Mouse (Mus musculus) granulocyte monocyte progenitor cell, adult 5-6 weeks (primary cell): ENCODE measurements around the gene Il5. TPM values are rescaled to one million over a fixed set of nuclear protein-coding genes. Genes with fewer than 3 reads are reported as not detected.
A peak's percentile ranks its signal among the peaks of the same experiment; 100 is the strongest.

Experiments used
- ATAC-seq: replicated peaks from 2 replicates; pipeline ENCODE4 v1.8.0; 2016; ENCODE audit warnings: mild to moderate bottlenecking, moderate TSS enrichment, inconsistent platforms; ENCODE audit not compliant: poor library complexity, severe bottlenecking
- total RNA-seq, 2 experiments: library from RNA; stranded (forward) in 1 of 2; stranded (reverse) in 1 of 2; fragments of 200-712, 200-1000 nt in 1 of 2; fragments of >200 nt in 1 of 2; fragmentation: Nextera tagmentation in 1 of 2; gene quantifications; 2 replicates each; pipeline ENCODE4 v1.2.3; 2014 to 2017

Il5 gene
- total RNA-seq (2014; fragmentation: Nextera tagmentation), result not detected in 2 replicates
- not detected in 2 replicates for total RNA-seq (2017)

- ATAC-seq, result no peak
Measured at GRCm38 (mm10) chr11:53720715-53721114, at the start of gene Il5. Gene Il5 (plus strand): TSS chr11:53720794.

GRCm38 (mm10) chr11:53671414-53671813 lies 49.2 kb upstream of the Il5 start:
- ATAC-seq, result no peak

DNA sequence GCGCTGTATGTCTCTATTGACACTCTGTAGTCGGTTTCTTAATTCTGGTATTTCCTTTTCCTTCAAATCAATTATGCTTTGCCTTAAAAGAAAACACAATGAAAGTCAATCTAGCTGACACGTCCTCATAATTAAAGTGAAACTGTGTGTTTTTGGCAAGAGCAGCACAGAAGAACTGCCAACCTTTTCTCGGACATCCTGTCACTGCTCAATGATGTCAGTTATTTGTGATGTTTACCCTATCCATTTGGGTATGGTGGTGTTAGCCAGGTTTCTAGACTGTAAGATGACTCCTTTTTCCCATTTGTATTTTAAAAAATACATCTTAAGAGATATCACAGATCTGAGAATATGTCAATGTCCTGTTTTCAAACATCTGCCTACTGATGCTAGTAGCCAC lies 40.5 kb upstream of the Il5 start:
- ATAC-seq, result no peak

GRCm38 (mm10) chr11:53681686-53682085 lies 38.9 kb upstream of the Il5 start:
- no peak for ATAC-seq

GRCm38 (mm10) chr11:53682170-53682569 lies 38.4 kb upstream of the Il5 start:
- ATAC-seq, result no peak

DNA sequence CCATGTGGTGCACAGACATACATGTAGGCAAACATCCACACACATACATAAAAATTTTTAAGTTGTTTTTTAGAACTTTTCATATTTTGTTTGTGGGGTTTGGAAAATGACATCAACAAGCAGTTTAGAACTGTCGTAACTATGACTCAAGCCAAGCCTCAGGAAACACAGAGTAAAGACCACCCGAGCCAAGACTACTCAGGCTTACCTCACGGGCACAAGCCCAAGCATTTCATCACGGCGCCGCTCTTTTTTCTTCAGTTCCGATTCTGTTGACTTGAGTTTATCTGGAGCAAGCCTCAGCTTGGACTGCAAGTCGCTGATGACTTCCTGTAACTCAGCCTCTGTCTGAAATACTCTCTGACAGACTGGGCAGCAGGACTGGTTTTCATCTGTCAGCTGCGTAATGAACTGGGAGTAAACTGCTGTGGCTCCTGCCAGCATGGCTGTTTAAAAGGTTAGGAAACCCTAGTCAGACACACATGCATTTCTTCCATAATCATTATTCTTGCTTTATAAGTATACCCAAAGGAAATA lies 37.5 kb upstream of the Il5 start:
- no peak for ATAC-seq

GRCm38 (mm10) chr11:53691979-53692378 lies 28.6 kb upstream of the Il5 start:
- ATAC-seq, result no peak

DNA sequence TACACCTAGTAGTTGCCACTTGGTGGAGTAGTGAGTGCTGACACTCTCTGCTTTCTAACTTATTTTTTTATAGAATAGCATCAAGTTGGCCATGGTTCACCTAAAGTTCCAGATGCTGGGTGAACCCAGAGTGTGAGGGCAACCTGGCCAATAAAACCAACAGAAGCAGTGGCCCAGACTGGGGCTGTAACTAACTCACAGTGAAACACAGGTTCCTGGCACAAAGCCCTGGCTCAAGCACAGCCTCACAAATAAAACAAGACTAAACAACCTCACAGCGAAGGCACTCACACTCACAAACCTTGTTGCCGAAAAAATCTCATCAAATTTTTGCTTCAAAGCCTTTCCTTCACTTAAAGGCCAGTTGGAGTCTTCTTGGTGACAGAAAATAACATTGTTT lies 22.1 kb upstream of the Il5 start:
- no peak for ATAC-seq

DNA sequence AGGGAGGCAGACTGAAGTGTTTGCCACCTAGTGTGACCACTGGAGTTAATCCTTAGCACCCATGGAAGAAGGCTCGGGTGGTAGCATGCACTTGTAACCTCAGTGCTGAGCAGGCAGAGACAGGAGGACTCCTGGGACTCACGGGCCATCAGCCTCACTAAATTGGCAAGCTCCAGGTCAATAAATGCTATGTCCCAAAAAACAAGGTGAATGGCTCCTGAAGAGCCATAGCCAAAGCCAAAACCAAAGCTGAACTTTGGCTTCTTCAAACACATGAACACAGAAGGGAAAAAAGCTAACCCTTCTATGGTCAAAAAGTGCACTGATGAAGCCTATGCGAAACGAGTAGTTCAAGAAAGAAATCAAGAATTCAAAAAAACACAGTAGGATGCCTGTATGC lies 21.2 kb upstream of the Il5 start:
- no peak for ATAC-seq

DNA sequence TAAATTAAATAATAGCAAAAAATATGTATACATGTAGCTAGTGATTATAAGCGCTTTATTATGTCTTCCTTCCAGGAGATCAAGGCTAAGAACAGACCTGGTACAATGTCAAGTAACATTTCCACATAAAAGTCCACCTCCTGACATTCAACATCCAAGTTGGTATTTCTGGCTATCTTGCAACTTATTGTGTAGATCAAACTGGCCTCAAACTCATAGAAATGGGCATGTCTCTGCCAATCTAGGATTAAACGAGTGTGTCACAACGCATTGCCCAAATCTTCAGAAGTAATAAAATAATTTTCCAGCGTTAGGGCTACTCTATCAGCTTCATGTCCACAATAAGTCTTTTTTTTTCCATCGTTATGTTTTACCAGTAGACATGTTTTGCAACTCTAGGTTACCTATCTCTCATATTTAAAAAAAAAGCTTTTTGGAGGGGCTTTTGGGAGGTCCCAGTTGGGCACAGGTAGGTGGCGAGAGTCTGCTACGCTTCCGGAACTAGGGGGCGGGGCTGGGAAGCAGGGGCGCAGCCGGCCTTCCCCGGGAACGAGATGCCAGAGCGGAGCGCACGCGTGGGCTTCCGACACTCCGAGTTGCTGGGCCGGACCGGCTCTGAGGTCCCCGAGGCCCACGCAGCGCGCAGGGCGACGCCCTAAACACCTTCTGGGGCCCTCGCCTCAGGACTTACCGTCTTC lies 14.2 kb upstream of the Il5 start:
- peak; percentile 60 for ATAC-seq

GRCm38 (mm10) chr11:53706934-53707717 lies 13.5 kb upstream of the Il5 start, which contains the start of gene Rad50:
Gene Rad50 (minus strand): TSS chr11:53707319.
- ATAC-seq, result peak; percentile 97

GRCm38 (mm10) chr11:53707718-53708009 lies 12.9 kb upstream of the Il5 start:
- no peak for ATAC-seq

- ATAC-seq, result no peak
Measured at GRCm38 (mm10) chr11:53719701-53720100, 893 bp upstream of the Il5 start.

- no peak for ATAC-seq
Measured at GRCm38 (mm10) chr11:53731457-53731856, 10.9 kb downstream of the Il5 start.

GRCm38 (mm10) chr11:53732244-53732643 lies 11.7 kb downstream of the Il5 start:
- no peak for ATAC-seq

DNA sequence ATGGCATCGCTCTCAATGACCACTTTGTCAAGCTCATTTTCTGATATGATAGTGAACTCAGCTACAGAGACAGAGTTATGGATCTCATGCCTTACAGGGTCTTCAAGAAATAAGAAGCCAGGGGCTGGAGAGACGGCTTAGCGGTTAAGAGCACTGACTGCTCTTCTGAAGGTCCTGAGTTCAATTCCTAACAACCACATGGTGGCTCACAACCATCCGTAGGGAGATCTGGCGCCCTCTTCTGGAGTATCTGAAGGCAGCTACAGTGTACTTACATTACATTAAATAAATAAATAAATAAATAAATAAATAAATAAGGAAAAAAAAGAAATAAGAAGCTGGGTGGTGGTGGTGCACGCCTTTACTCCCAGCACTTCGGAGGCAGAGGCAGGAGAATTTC lies 13.2 kb downstream of the Il5 start:
- ATAC-seq, result no peak

- ATAC-seq, result no peak
Measured at GRCm38 (mm10) chr11:53734431-53734830, 13.8 kb downstream of the Il5 start.

DNA sequence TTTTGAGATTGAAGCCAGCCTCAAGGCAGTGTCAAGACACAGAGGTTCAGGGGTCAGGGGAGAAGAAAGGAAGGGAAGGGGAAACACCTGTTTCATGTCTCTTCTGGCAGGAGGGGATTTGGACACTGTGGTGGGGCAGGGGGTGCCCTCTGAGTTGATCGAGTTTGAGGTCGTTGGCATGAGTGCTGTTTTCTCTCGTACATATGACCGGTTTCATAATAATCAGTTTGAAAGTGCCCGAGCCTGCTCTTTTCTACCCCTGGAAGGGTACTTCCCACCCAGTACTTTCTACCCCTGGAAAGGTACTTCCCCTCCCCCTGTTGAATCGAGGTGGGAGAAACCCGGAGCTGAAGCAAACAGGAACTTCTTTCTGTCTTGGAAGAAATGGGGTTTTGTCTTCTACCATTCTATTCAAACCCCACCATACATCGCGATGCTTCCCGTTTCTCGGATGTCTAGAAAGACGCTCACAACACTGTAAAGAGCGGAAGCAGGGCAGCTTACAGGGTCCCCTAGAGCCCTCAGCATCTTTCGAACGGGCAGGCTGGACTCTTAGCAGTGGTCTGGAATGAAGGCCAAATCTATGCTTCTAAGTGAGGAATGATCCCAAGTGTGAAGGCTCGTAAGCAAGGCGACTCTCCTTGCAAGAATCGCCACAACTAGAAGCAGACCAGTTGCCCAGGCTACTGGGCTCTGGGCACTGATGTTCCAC lies 14.5 kb downstream of the Il5 start:
- peak; percentile 13; the same call in 1 of the 2 replicates for ATAC-seq

DNA sequence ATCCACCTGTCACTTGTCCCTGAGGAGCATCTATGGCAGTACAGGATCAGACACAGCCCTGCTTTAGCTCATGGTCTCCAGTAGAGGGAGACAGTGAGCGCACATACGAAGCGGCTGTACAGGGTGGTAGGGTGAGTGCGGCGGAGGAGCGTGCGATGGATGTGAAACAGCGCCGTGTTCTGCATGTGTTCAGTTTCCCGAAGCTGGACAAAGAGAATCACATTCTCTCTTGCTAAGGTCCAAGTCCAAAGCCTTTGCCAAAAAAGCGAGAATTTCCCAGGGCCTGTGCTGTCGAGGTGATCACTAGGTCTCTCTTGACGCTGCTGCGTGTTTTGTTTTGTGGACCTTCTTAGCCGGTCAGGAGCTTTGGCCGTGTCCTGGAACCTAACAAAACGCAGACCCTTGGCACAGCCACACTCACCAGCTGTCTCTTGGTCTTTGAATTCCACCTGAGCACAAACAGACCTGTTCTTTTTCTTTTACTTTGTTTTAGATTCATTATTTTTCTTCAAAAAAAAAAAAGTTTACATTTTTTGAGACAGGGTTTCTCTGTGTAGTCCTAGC lies 15.2 kb downstream of the Il5 start:
- peak; percentile 84 for ATAC-seq

GRCm38 (mm10) chr11:53736771-53737572 lies 16.4 kb downstream of the Il5 start:
- ATAC-seq, result peak; percentile 72
